Mouse (Mus musculus) right cerebral cortex, postnatal 14 days (tissue): ENCODE data around the gene Pomt1.

Experiments used
- DNase-seq: peaks from one replicate; pipeline ENCODE4 v3.0.0; 2022

Gene Pomt1

DNA sequence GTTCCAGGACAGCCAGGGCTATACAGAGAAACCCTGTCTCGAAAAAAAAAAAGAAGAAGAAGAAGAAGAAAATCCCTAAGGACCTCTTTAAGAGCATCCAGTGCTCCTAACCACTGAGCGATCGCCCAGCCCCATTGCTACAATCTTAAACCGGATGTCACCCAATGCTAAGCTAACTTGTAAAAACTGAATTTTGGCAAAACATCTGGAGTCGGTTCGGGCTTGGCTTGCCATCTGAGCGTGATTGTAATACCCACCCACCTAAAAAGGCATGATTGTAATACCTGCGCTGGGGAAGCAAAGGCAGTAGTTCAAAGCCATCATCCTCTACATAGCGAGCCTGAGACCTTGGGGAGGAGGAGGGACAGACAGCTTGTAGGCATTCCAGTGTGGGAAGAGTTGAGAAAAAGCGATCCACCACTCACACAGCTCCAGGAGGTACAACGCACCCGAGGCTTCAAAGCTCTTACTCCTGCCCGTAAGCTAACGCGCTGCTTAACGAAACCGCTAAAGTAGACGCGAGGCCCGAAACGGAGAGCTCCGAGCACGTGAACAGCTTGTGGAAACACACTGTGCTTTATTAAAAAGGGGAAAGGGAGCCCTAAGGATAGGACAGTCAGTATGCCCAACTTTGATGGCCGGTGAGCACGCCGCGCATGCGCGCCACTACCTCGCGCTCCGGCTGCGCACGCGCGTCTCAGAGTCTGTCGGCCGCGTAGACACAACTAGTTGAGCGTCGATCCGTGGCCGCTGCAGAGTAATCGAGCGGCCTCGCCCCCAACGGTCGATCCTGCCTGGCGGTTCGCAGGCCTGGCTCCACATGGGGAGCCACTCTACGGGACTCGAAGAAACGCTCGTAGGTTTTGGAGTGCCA lies at the start of gene Pomt1:
Gene Pomt1 (plus strand): TSS at position 705 of the 874 bp plus-strand sequence.
- DNase-seq = peak; percentile 89

GRCm38 (mm10) chr2:32187019-32187551 lies 49.3 kb upstream of the Pomt1 start:
- peak; percentile 67 for DNase-seq

DNA sequence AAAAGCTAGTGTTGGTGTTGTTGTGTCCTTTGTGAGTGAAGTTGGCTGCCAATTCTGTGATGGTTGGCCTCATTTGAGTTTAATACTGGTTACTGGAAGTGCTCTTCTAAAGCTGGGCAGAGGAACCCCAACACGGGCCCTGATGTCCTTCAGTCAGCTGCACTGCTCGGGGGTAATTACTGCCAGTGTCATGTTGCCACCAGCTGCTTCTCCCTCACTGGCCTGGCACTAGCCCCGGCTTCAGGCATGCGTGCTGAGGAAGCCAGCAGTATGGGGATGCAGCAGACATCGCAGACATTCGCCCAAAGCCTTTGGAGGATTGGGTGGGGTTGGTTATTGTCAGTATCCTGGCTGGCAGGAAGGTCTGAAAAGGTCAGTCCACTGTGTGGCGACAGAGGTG lies 48.7 kb upstream of the Pomt1 start:
- no peak for DNase-seq

DNA sequence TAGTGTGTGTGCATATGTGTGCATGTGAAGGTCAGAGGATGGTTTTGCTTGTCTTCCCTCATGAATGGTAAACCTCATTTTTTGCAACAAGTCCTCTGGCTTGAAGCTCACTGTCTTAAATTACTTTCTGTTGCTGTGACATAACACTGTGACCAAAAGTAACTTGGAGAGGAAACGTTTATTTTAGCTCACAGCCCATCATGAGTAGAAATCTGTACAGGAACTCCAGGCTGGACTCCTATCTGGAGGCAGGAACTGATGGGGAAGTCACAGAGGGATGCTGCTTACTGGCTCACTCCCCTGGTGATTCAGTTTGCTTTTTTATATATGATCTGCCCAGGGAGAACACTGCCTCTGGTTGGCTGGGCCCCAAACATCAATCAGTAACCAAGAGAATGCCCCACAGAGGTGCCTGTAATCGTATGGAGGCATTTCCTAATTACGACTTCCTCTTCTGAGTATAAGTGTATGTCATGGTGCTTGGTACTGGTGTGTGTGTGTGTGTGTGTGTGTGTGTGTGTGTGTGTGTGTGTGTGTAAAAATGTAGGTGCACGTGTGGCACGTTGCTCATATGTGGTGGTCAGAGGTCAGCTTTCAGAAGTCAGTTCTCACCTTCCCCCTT lies 47.2 kb upstream of the Pomt1 start:
- DNase-seq = no peak

DNA sequence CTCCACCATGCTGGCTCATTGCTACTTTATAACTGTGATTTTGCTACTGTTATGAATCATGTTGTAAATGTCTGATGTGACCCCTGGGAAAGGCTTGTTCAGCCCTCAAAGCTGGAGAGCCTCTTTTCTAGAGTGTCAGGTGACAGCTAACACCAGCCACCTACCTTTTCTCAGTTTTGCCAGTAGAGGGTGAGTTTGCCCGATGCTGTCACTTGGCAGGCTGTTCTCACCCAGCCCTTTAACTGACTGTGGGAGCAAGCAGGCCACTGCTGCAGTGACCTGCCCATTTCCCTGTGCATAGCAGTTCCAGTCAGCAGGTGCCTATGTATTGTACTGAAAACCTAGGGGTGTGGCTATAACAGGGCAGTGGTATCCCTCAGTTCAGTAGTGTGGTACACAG lies 45.8 kb upstream of the Pomt1 start:
- DNase-seq = no peak

GRCm38 (mm10) chr2:32191872-32192507 lies 44.4 kb upstream of the Pomt1 start:
- no peak for DNase-seq

GRCm38 (mm10) chr2:32198977-32199376 lies 37.4 kb upstream of the Pomt1 start:
- no peak for DNase-seq

DNA sequence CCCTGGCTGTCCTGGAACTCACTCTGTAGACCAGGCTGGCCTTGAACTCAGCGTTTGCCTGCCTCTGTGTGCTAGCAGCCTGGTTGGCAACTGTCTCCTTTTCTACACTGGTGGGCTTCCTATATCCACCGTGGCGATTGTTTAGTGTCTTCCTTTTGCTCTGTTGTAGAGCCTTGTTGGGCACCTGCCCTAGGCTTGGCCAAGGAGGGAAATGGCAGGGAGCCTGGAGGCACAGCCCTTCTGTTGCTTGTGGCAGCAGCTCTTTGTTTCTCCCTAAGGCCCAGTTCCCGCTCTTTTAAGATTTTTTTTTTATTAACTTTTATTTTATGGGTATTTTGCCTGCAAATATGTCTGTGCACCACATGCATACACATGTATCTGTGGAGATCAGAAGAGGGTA lies 36.4 kb upstream of the Pomt1 start:
- no peak for DNase-seq

DNA sequence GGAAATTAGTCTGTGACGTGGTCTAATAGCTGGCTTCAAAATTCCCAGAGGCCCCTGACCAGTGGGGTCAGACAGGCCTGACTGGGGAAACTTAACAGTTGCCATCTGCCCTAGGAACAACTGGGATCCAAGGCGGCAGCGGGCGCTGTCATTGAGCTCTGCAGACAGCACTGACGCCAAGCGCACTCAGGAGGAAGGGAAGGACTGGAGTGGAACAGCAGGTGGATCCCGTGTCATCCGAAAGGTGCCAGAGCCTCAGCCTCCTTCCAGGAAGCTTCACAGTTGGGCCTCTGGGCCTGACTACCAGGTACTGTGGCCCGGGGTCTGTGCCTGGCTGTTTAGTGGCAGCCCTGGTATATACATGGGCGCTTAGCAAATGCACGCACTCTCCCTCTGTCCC lies 35.7 kb upstream of the Pomt1 start:
- DNase-seq = no peak

DNA sequence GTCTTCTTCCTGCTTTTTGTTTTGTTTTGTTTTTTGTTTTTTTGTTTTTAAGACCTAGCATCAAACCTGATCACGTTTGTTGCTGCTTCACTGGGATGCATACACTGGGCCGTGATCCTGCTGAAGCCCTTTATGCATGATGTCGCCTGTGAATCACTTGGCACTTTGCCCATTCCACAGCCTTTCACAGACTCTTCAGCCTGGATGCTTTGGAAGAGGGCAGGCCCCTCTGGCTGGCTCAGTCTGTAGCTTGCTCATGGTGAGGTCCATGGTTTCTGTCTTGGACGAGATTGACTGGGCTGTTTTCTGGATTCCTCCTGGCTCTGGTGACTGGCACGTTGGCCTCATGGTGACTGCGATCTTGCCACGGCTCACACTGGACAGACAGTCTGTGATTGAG lies 34.9 kb upstream of the Pomt1 start:
- DNase-seq = no peak

GRCm38 (mm10) chr2:32203853-32204252 lies 32.5 kb upstream of the Pomt1 start:
- DNase-seq = no peak

DNA sequence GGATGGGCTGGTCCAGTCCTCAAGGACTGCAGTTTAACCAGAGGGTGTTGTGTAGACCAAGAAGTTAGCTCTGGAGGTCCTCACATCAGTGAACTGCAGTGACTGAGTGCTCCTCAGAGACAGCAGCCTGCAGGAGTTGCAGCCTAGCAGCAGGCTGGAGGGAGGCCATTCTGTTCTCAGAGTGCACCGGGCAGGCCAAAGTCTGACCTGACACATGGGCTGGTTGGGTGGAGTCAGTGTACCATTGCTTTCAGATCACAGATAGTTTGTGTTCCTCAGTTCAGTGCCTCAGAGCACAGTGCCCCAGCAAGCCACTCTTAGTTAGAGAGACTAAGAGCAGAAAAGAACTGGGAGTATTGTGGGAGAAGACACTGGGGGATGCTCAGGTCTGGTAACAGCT lies 28.7 kb upstream of the Pomt1 start:
- no peak for DNase-seq

DNA sequence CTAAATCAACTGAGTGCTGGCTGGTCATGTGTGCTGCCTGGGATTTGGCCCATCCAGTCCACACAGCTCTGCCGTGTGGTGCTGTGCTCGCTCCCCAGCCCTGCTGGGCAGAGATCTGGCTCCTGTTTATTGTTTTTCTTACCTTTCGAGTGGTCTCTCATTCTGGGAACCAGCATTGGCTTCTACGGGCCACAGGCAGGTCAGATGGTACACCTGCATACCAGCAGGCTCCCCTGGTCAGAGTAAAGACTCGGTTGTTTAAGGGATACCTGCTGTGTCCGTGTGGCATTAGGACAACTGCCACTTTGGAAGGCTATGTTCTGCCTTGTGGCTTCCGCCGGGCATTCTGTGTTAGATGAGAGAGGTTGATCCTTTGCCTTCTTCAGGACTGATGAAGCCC lies 24.7 kb upstream of the Pomt1 start:
- no peak for DNase-seq

- no peak for DNase-seq
These were observed 23.4 kb upstream of the Pomt1 start for GRCm38 (mm10) chr2:32213000-32213399.

DNA sequence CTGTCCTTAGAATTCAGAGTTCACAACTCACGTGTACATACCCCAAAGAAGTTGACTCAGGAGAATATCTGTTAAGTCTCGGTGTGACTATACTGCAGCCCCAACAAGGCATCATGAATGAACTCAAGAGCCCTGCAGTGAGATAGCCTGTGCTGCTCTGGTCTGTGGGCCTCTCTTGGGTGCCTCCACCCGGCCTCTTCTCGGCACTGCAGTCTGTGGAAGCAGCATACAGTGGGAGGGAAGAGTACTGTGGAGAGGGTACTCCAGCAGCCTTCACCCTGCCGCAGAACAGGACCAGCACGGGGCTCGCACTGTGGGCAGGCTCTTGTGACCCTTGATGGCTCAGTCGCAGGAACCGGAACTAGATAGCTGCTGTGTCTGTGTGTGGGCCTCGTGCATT lies 20.8 kb upstream of the Pomt1 start:
- DNase-seq = no peak

- no peak for DNase-seq
These were observed 19.9 kb upstream of the Pomt1 start for GRCm38 (mm10) chr2:32216506-32216905.

DNA sequence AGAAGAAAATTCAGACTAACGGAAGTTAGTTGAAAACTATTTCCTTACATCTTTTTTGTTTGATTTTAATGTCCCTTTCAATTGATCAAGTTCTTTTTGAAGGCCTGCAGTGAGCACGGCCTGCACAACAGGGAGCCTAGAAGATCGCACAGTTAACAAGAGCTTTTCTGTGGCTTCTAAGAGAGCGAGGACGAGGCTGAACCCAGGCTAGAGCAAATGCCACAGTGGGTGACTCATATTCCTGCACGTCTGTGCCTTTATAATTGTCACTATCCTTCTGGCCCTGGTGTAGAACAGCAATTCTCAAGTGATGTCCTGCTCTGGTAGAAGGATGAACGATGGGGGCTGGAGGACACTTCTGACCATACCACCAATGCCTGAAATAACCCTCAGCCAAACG lies 18.7 kb upstream of the Pomt1 start:
- no peak for DNase-seq

DNA sequence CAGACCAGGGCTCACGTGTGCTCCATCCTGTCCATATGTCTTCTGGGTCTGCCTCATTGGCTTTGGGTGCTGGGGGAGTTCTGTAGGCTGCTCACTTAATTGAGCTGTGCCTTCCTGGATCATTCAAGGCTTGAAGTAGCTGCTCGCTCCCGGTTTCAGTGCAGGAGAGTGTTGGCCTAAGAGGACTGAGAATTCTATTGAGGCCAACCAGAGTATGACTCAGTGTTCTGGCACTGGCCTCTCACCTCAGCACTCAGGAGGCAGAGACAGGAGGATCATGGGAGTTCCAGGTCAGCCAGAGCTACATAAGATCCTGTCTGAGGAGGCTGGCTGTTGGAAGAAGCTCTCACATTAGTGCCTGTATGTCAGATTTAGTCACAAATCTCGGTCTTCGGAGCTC lies 18.3 kb upstream of the Pomt1 start:
- DNase-seq = no peak

GRCm38 (mm10) chr2:32218541-32219334 lies 17.7 kb upstream of the Pomt1 start:
- DNase-seq = no peak

- no peak for DNase-seq
These were observed 16.9 kb upstream of the Pomt1 start for GRCm38 (mm10) chr2:32219501-32219900.

- DNase-seq = no peak
These were observed 16.4 kb upstream of the Pomt1 start for GRCm38 (mm10) chr2:32220021-32220420.

DNA sequence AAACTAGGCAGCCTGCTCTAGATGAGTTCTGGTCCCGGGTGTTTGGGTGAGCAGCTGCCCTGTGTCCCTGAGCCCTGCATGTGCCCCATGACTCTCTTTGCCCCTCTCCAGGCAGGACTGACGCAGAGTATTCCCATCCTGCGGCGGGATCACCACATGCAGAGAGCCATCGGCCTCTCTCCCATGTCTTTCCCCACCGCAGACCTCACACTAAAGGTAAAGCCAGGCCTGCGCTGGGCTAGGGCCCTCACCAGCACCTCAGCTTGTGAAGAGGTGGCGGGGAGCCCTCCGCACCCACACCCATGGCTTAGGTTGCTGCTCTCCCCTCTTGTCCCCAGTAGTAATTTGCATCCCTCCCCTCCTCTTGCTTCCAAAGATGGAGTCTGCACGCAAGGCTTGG lies 15.4 kb upstream of the Pomt1 start:
- no peak for DNase-seq

DNA sequence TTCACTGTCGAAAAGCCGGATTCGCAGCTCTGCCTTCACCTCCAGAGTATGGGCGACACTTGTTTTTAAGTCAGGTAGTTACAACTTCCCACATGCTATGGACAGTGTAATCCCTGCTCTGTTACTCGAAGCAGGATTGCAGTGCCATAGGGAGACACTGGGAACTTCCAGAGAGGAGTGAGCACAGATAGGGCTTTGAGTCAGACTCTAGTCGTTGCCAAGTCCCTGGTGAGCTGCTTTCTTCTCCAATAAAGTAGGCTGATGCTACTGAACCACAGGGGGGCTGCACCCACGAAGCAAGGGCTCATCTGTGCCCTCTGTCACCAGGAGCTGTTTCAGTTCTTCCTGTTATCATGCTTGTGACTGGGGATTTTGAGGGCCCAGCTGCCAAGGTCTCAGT lies 14.8 kb upstream of the Pomt1 start:
- no peak for DNase-seq
